Mouse (Mus musculus) heart, embryonic 14.5 days (tissue): ENCODE measurements around the gene Fam187a. TPM values are rescaled to one million over a fixed set of nuclear protein-coding genes. Genes with fewer than 3 reads are reported as not detected.

Source experiments
- ATAC-seq: fragments of 200-750 bp; cut with Nextera tagmentation; 2 replicates; pipeline ENCODE4 v1.8.0; 2017; ENCODE audit warnings: low read depth, moderate TSS enrichment; ENCODE audit not compliant: insufficient number of reproducible peaks, insufficient read depth, low FRiP score
- H3K27ac ChIP-seq, 2 experiments: fragments of 200-500 bp in 1 of 2; fragments of 300-500 bp in 1 of 2; sonication (generic) in 1 of 2; replicated peaks in 1 of 2; 2 replicates each; pipeline ENCODE4 v1.5.1; 2012 to 2014; ENCODE audit warnings: low read depth in 2 of 2, low read length in 2 of 2, control low read depth in 1 of 2, mild to moderate bottlenecking in 1 of 2, mixed read lengths in 1 of 2; ENCODE audit not compliant: control insufficient read depth in 1 of 2, insufficient read depth in 1 of 2
- H3K27me3 ChIP-seq: fragments of 300-500 bp; sonication (generic); 2 replicates; pipeline ENCODE4 v1.6.1; 2014; ENCODE audit warnings: mild to moderate bottlenecking, low read length, control low read depth; ENCODE audit not compliant: control insufficient read depth, insufficient read depth
- H3K36me3 ChIP-seq: fragments of 300-500 bp; sonication (generic); 2 replicates; pipeline ENCODE4 v1.6.1; 2014; ENCODE audit warnings: mild to moderate bottlenecking, control low read depth, low read length, mixed read lengths; ENCODE audit not compliant: control insufficient read depth, insufficient read depth
- H3K4me1 ChIP-seq, 2 experiments: fragments of 200-500 bp in 1 of 2; fragments of 300-500 bp in 1 of 2; sonication (generic) in 1 of 2; 2 replicates each; pipeline ENCODE4 v1.6.1; 2012 to 2014; ENCODE audit warnings: low read length in 2 of 2, control low read depth in 1 of 2, mixed read lengths in 1 of 2; ENCODE audit not compliant: control insufficient read depth in 2 of 2, insufficient read depth in 2 of 2
- H3K4me2 ChIP-seq: fragments of 300-500 bp; sonication (generic); 2 replicates; pipeline ENCODE4 v1.6.1; 2014; ENCODE audit warnings: mild to moderate bottlenecking, low read length
- H3K4me3 ChIP-seq, 2 experiments: fragments of 200-500 bp in 1 of 2; fragments of 300-500 bp in 1 of 2; sonication (generic) in 1 of 2; 2 replicates each; pipeline ENCODE4 v1.5.1; 2012 to 2014; ENCODE audit warnings: low read length in 2 of 2, mild to moderate bottlenecking in 2 of 2, control low read depth in 1 of 2, low read depth in 1 of 2, moderate library complexity in 1 of 2; ENCODE audit not compliant: control insufficient read depth in 1 of 2, insufficient read depth in 1 of 2
- H3K9ac ChIP-seq: fragments of 300-500 bp; sonication (generic); 2 replicates; pipeline ENCODE4 v1.6.1; 2014; ENCODE audit warnings: mild to moderate bottlenecking, low read length
- H3K9me3 ChIP-seq: fragments of 300-500 bp; sonication (generic); 2 replicates; pipeline ENCODE4 v1.6.1; 2016; ENCODE audit warnings: low read length, control low read depth; ENCODE audit not compliant: control insufficient read depth
- WGBS: fragments of 180-500 bp; shearing (Covaris S2); extraction: QIAGEN DNeasy Blood & Tissue Kit; methylation state at CpG from one replicate; pipeline ENCODE4 v1.1.7; 2014; 5-methylcytosine and 5-hydroxymethylcytosine counted together
- polyA plus RNA-seq: library from polyadenylated mRNA; unstranded; fragments of >200 nt; fragmentation: Nextera tagmentation; extraction: Ambion mirVana; gene quantifications from 2 replicates; pipeline ENCODE4 v1.2.1, GENCODE M21; 2014

The Fam187a gene
- polyA plus RNA-seq, 1 experiment from 2014 or later = not detected

GRCm38 (mm10) chr11:102851883-102852282, 33.1 kb upstream of the Fam187a start:
- no peaks in the 10 kb centered on the region for H3K9me3 ChIP-seq

GRCm38 (mm10) chr11:102853760-102854159, 31.2 kb upstream of the Fam187a start:
- Histone ChIP-seq H3K9me3 (no peaks in the 10 kb centered on the region), H3K27me3 (no peaks in the 10 kb centered on the region), H3K36me3 (peaks cover 90% of the 10 kb centered on the region), H3K27ac (no peak overlapping the region), H3K4me1 (no peaks in the 10 kb centered on the region), H3K9ac (no peak overlapping the region), H3K4me2 (no peak overlapping the region), H3K4me3 (no peak overlapping the region)
- no peak for ATAC-seq

More at GRCm38 (mm10) chr11:102851883-102852282, 33.1 kb upstream of the Fam187a start:
- H3K27me3 ChIP-seq = no peaks in the 10 kb centered on the region
- H3K9ac ChIP-seq = no peak overlapping the region
- H3K27ac ChIP-seq = no peak overlapping the region
- WGBS = 63% methylated on average over 5 of the region's 5 CpGs
- no peaks in the 10 kb centered on the region for H3K4me1 ChIP-seq
- 0 out of 2 replicates have a peak, but pooled peaks have one; percentile 43 for ATAC-seq
- no peak overlapping the region for H3K4me3 ChIP-seq
- peaks cover 91% of the 10 kb centered on the region for H3K36me3 ChIP-seq
- H3K4me2 ChIP-seq = no peak overlapping the region

- Histone ChIP-seq H3K36me3 (peaks cover 90% of the 10 kb centered on the region), H3K9me3 (no peaks in the 10 kb centered on the region), H3K4me3 (no peak overlapping the region), H3K9ac (no peak overlapping the region), H3K27me3 (no peaks in the 10 kb centered on the region), H3K4me1 (no peaks in the 10 kb centered on the region), H3K27ac (no peak overlapping the region), H3K4me2 (no peak overlapping the region)
- no peak for ATAC-seq
- WGBS = 88% methylated on average over 6 of the region's 6 CpGs
These were observed 29.0 kb upstream of the Fam187a start for GRCm38 (mm10) chr11:102855941-102856340.

GRCm38 (mm10) chr11:102858951-102859350, 26.0 kb upstream of the Fam187a start:
- Histone ChIP-seq H3K4me3 (no peak overlapping the region), H3K36me3 (peaks cover 89% of the 10 kb centered on the region), H3K4me1 (no peaks in the 10 kb centered on the region), H3K27ac (no peak overlapping the region), H3K27me3 (no peaks in the 10 kb centered on the region), H3K4me2 (no peak overlapping the region), H3K9ac (no peak overlapping the region), H3K9me3 (no peaks in the 10 kb centered on the region)
- ATAC-seq = no peak
- 93% methylated on average over 11 of the region's 11 CpGs for WGBS

- ATAC-seq = no peak
- H3K9me3 ChIP-seq = no peaks in the 10 kb centered on the region
- no peaks in the 10 kb centered on the region for H3K27me3 ChIP-seq
- H3K4me3 ChIP-seq = no peak overlapping the region
- H3K27ac ChIP-seq = no peak overlapping the region
- peaks cover 88% of the 10 kb centered on the region for H3K36me3 ChIP-seq
- WGBS = 87% methylated on average over 8 of the region's 8 CpGs
- no peak overlapping the region for H3K9ac ChIP-seq
- H3K4me1 ChIP-seq = no peaks in the 10 kb centered on the region
- H3K4me2 ChIP-seq = no peak overlapping the region
These were observed 25.0 kb upstream of the Fam187a start for GRCm38 (mm10) chr11:102859933-102860332.

GRCm38 (mm10) chr11:102864272-102864671, 20.7 kb upstream of the Fam187a start:
- Histone ChIP-seq H3K4me2 (no peak overlapping the region), H3K9ac (no peak overlapping the region), H3K36me3 (peaks cover 94% of the 10 kb centered on the region), H3K4me1 (peaks cover 4% of the 10 kb centered on the region in 2 experiments; a peak in 3 of 4 replicates), H3K4me3 (no peak overlapping the region), H3K27ac (no peak overlapping the region), H3K9me3 (no peaks in the 10 kb centered on the region), H3K27me3 (no peaks in the 10 kb centered on the region)
- WGBS = 33% methylated on average over 4 of the region's 4 CpGs
- ATAC-seq = no peak

GRCm38 (mm10) chr11:102874801-102875334, 10.1 kb upstream of the Fam187a start:
- WGBS = 79% methylated on average over 7 of the region's 7 CpGs
- ATAC-seq = no peak
- Histone ChIP-seq H3K4me2 (no peak overlapping the region), H3K27me3 (no peaks in the 10 kb centered on the region), H3K9ac (no peak overlapping the region), H3K9me3 (no peaks in the 10 kb centered on the region), H3K4me3 (no peak overlapping the region), H3K36me3 (peaks cover 61% of the 10 kb centered on the region), H3K27ac (no peak overlapping the region), H3K4me1 (peaks cover 0 to 7% of the 10 kb centered on the region in 2 experiments; a peak in 2 of 4 replicates)

GRCm38 (mm10) chr11:102879558-102879957, 5.4 kb upstream of the Fam187a start:
- Histone ChIP-seq H3K4me1 (peaks cover 6 to 23% of the 10 kb centered on the region in 2 experiments), H3K36me3 (peaks cover 32% of the 10 kb centered on the region), H3K4me2 (peak overlapping the region; percentile 90; the same call in 1 of the 2 replicates), H3K9me3 (no peaks in the 10 kb centered on the region), H3K27me3 (peaks cover 4% of the 10 kb centered on the region; the same call in 1 of the 2 replicates), H3K4me3 (no peak overlapping the region), H3K9ac (peak overlapping the region; percentile 89), H3K27ac (no peak overlapping the region)
- 81% methylated on average over 2 of the region's 2 CpGs for WGBS
- ATAC-seq = no peak
